Mouse (Mus musculus): ENCODE results near the gene Gm21518.
"Not testable (repeated sequence)": the region's sequence is repeated elsewhere in the genome, so short reads cannot be mapped to it uniquely, and the experiment has no call there.

Gm21518 gene

GRCm38 (mm10) chrY:62190566-62190965, at the start of gene Gm21518:
TSS of gene Gm21518 (plus strand) at chrY:62190866.
- not testable (repeated sequence) for DNase-seq (ENCODE audit: low read depth, low spot score)

All from A20 (cell line).